Mouse (Mus musculus): ENCODE results near the gene Pde8a. TPM values are rescaled to one million over a fixed set of nuclear protein-coding genes. Genes with fewer than 3 reads are reported as not detected.
"Not testable (repeated sequence)": the region's sequence is repeated elsewhere in the genome, so short reads cannot be mapped to it uniquely, and the experiment has no call there.

Gene Pde8a
- polyA plus RNA-seq, 1 experiment from 2014 or later = 3.6 TPM

DNA sequence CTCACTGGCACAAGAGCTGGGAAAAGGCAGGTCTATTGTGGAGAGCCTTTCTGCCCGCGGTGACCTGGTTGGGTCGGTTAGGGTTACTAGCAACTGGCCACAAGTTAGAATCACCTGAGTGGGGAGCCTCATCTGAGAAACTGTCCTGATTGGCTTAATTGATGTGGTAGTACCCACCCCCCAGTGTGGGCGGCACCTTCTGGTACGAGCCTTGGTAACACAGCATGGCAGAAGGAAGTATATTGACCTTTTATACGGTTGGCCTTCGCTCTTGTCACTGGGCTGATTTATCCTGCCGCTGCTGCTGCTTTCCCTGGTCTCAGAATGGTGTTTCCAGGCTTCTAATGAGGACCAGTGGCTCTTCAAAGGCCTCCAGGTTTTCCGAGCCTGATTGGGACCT, 24.2 kb upstream of the Pde8a start:
- Histone ChIP-seq H3K4me2 (replicated peaks; ENCODE audit: low read depth) (no peak overlapping the region), H3K4me3 (ENCODE audit: low read depth, low read length) (no peak overlapping the region), H3K36me3 (ENCODE audit: control insufficient read depth, insufficient read depth) (no peaks in the 10 kb centered on the region), H3K9ac (ENCODE audit: low read depth, low read length) (no peak overlapping the region), H3K27ac (ENCODE audit: low read depth, low read length) (no peak overlapping the region), H3K4me1 (replicated peaks; ENCODE audit: control insufficient read depth, insufficient read depth, low read length) (no peaks in the 10 kb centered on the region), H3K27me3 (replicated peaks; ENCODE audit: control insufficient read depth, insufficient read depth, low read length) (no peaks in the 10 kb centered on the region), H3K9me3 (ENCODE audit: control insufficient read depth) (no peaks in the 10 kb centered on the region)
- no peak for ATAC-seq
- no peak for TF ChIP-seq CTCF (IDR thresholded peaks at IDR 0.05; ENCODE audit: low read depth)
- WGBS = 67% methylated on average over 9 of the region's 9 CpGs

DNA sequence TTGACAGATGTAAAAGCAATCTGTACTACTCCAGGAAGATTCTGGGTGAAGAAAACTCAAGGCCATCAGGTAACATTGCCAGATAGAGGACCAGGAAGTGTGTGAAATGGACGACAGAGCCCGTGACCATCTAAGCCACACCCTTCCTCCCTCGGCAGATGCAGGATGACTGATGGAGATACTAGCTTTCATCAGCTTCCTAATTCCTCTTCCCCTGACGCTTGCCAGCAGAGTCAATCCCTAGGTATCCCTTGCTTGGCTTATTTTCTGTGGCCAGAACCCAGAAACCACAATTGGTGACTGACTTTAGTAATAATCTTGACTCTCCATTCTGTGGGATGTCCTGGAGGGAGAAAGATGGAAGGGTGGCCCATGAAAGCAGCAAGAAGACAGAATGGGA, 17.9 kb upstream of the Pde8a start:
- 47% methylated on average over 4 of the region's 4 CpGs for WGBS
- no peak overlapping the region for H3K4me2 ChIP-seq (replicated peaks; ENCODE audit: low read depth)
- no peak overlapping the region for H3K4me3 ChIP-seq (ENCODE audit: low read depth, low read length)
- no peaks in the 10 kb centered on the region for H3K9me3 ChIP-seq (ENCODE audit: control insufficient read depth)
- H3K4me1 ChIP-seq (replicated peaks; ENCODE audit: control insufficient read depth, insufficient read depth, low read length) = no peaks in the 10 kb centered on the region
- no peaks in the 10 kb centered on the region for H3K36me3 ChIP-seq (ENCODE audit: control insufficient read depth, insufficient read depth)
- no peak for TF ChIP-seq CTCF (IDR thresholded peaks at IDR 0.05; ENCODE audit: low read depth)
- no peak overlapping the region for H3K27ac ChIP-seq (ENCODE audit: low read depth, low read length)
- no peaks in the 10 kb centered on the region for H3K27me3 ChIP-seq (replicated peaks; ENCODE audit: control insufficient read depth, insufficient read depth, low read length)
- no peak for ATAC-seq
- no peak overlapping the region for H3K9ac ChIP-seq (ENCODE audit: low read depth, low read length)

DNA sequence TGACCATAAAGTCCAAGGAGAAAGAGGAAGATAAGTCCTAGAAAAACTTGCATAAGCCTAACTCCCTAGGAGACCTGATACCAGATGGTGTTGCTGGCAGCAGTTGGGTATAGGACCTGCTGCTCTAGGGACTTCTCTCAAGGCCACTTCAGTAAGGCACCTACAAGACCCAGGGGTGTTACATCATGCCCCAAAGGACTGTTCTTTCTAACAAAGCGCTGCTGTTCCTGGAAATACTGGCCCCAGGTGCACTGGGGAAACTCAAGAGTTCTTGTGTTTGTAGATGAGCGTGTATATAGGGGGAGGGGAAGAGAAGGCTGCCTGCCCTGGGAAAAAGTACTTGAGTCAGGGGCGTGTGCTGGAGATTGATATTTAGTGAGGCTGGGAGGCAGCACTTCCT, 16.6 kb upstream of the Pde8a start:
- H3K4me3 ChIP-seq (ENCODE audit: low read depth, low read length) = no peak overlapping the region
- no peaks in the 10 kb centered on the region for H3K9me3 ChIP-seq (ENCODE audit: control insufficient read depth)
- H3K27me3 ChIP-seq (replicated peaks; ENCODE audit: control insufficient read depth, insufficient read depth, low read length) = no peaks in the 10 kb centered on the region
- TF ChIP-seq CTCF (IDR thresholded peaks at IDR 0.05; ENCODE audit: low read depth) = no peak
- 14% methylated on average over 3 of the region's 3 CpGs for WGBS
- no peaks in the 10 kb centered on the region for H3K4me1 ChIP-seq (replicated peaks; ENCODE audit: control insufficient read depth, insufficient read depth, low read length)
- no peak overlapping the region for H3K27ac ChIP-seq (ENCODE audit: low read depth, low read length)
- ATAC-seq = no peak
- no peaks in the 10 kb centered on the region for H3K36me3 ChIP-seq (ENCODE audit: control insufficient read depth, insufficient read depth)
- H3K9ac ChIP-seq (ENCODE audit: low read depth, low read length) = no peak overlapping the region
- no peak overlapping the region for H3K4me2 ChIP-seq (replicated peaks; ENCODE audit: low read depth)

GRCm38 (mm10) chr7:81198538-81198937, 14.9 kb upstream of the Pde8a start:
- no peak for ATAC-seq
- Histone ChIP-seq H3K9me3 (ENCODE audit: control insufficient read depth) (no peaks in the 10 kb centered on the region), H3K27me3 (replicated peaks; ENCODE audit: control insufficient read depth, insufficient read depth, low read length) (no peaks in the 10 kb centered on the region), H3K4me2 (replicated peaks; ENCODE audit: low read depth) (no peak overlapping the region), H3K4me3 (ENCODE audit: low read depth, low read length) (no peak overlapping the region), H3K36me3 (ENCODE audit: control insufficient read depth, insufficient read depth) (no peaks in the 10 kb centered on the region), H3K9ac (ENCODE audit: low read depth, low read length) (no peak overlapping the region), H3K4me1 (replicated peaks; ENCODE audit: control insufficient read depth, insufficient read depth, low read length) (no peaks in the 10 kb centered on the region), H3K27ac (ENCODE audit: low read depth, low read length) (no peak overlapping the region)
- 29% methylated on average over 4 of the region's 4 CpGs for WGBS
- TF ChIP-seq CTCF (IDR thresholded peaks at IDR 0.05; ENCODE audit: low read depth) = no peak

- Histone ChIP-seq H3K4me2 (replicated peaks; ENCODE audit: low read depth) (no peak overlapping the region), H3K4me1 (replicated peaks; ENCODE audit: control insufficient read depth, insufficient read depth, low read length) (no peaks in the 10 kb centered on the region), H3K27ac (ENCODE audit: low read depth, low read length) (no peak overlapping the region), H3K9me3 (ENCODE audit: control insufficient read depth) (no peaks in the 10 kb centered on the region), H3K9ac (ENCODE audit: low read depth, low read length) (no peak overlapping the region), H3K4me3 (ENCODE audit: low read depth, low read length) (no peak overlapping the region), H3K36me3 (ENCODE audit: control insufficient read depth, insufficient read depth) (no peaks in the 10 kb centered on the region), H3K27me3 (replicated peaks; ENCODE audit: control insufficient read depth, insufficient read depth, low read length) (no peaks in the 10 kb centered on the region)
- 48% methylated on average over 5 of the region's 5 CpGs for WGBS
- ATAC-seq = no peak
- no peak for TF ChIP-seq CTCF (IDR thresholded peaks at IDR 0.05; ENCODE audit: low read depth)
Measured at GRCm38 (mm10) chr7:81199109-81199508, 14.3 kb upstream of the Pde8a start.

- Histone ChIP-seq H3K9ac (ENCODE audit: low read depth, low read length) (no peak overlapping the region), H3K4me2 (replicated peaks; ENCODE audit: low read depth) (no peak overlapping the region), H3K36me3 (ENCODE audit: control insufficient read depth, insufficient read depth) (no peaks in the 10 kb centered on the region), H3K27me3 (replicated peaks; ENCODE audit: control insufficient read depth, insufficient read depth, low read length) (no peaks in the 10 kb centered on the region), H3K4me3 (ENCODE audit: low read depth, low read length) (no peak overlapping the region), H3K4me1 (replicated peaks; ENCODE audit: control insufficient read depth, insufficient read depth, low read length) (no peaks in the 10 kb centered on the region), H3K27ac (ENCODE audit: low read depth, low read length) (no peak overlapping the region), H3K9me3 (ENCODE audit: control insufficient read depth) (no peaks in the 10 kb centered on the region)
- ATAC-seq = no peak
- no peak for TF ChIP-seq CTCF (IDR thresholded peaks at IDR 0.05; ENCODE audit: low read depth)
- WGBS = 63% methylated on average over 4 of the region's 4 CpGs
Measured at GRCm38 (mm10) chr7:81199757-81200156, 13.6 kb upstream of the Pde8a start.

GRCm38 (mm10) chr7:81202389-81202788, 11.0 kb upstream of the Pde8a start:
- no peak overlapping the region for H3K9ac ChIP-seq (ENCODE audit: low read depth, low read length)
- no peaks in the 10 kb centered on the region for H3K9me3 ChIP-seq (ENCODE audit: control insufficient read depth)
- no peak for ATAC-seq
- no peak for TF ChIP-seq CTCF (IDR thresholded peaks at IDR 0.05; ENCODE audit: low read depth)
- WGBS = 67% methylated on average over 5 of the region's 5 CpGs
- H3K4me1 ChIP-seq (replicated peaks; ENCODE audit: control insufficient read depth, insufficient read depth, low read length) = no peaks in the 10 kb centered on the region
- H3K4me3 ChIP-seq (ENCODE audit: low read depth, low read length) = no peak overlapping the region
- H3K4me2 ChIP-seq (replicated peaks; ENCODE audit: low read depth) = no peak overlapping the region
- no peak overlapping the region for H3K27ac ChIP-seq (ENCODE audit: low read depth, low read length)
- no peaks in the 10 kb centered on the region for H3K36me3 ChIP-seq (ENCODE audit: control insufficient read depth, insufficient read depth)
- no peaks in the 10 kb centered on the region for H3K27me3 ChIP-seq (replicated peaks; ENCODE audit: control insufficient read depth, insufficient read depth, low read length)

DNA sequence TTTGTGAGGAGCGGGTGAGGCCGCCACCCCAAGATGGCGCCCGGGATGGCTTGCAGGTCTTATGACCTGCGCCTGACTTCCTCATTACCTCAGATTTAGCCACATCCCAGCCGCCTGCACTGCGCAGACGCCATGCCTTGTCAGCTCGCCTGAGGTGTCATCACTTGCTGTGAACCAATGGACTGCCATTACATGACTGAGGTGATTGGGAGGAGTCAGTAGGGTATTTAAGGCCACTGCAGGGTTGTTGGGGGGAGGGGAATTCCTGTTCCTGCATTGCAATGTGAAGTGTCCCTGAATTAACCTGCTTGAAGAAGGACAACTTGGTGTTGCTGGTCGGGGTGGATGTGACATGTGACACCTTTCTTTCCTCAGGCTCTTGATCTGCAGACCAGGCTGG, 9.8 kb upstream of the Pde8a start:
- not testable (repeated sequence) for H3K9me3 ChIP-seq (ENCODE audit: control insufficient read depth); H3K36me3 ChIP-seq (ENCODE audit: control insufficient read depth, insufficient read depth); H3K27ac ChIP-seq (ENCODE audit: low read depth, low read length); H3K4me3 ChIP-seq (ENCODE audit: low read depth, low read length); H3K9ac ChIP-seq (ENCODE audit: low read depth, low read length); ATAC-seq; H3K27me3 ChIP-seq (replicated peaks; ENCODE audit: control insufficient read depth, insufficient read depth, low read length); H3K4me2 ChIP-seq (replicated peaks; ENCODE audit: low read depth); H3K4me1 ChIP-seq (replicated peaks; ENCODE audit: control insufficient read depth, insufficient read depth, low read length)
- WGBS = 92% methylated on average over 10 of the region's 10 CpGs

All from intestine, postnatal 0 days (tissue).